Mouse (Mus musculus) liver, embryonic 12.5 days (tissue): ENCODE data around the gene Ugp2. TPM values are rescaled to one million over a fixed set of nuclear protein-coding genes. Genes with fewer than 3 reads are reported as not detected.

Source experiments
- ATAC-seq: fragments of 200-750 bp; cut with Nextera tagmentation; 2 replicates; pipeline ENCODE4 v1.8.0; 2017; ENCODE audit warnings: moderate number of reproducible peaks, mild to moderate bottlenecking, moderate library complexity
- H3K27ac ChIP-seq: fragments of 300-500 bp; sonication (generic); 2 replicates; pipeline ENCODE4 v1.5.1; 2016; ENCODE audit warnings: mild to moderate bottlenecking
- H3K27me3 ChIP-seq: fragments of 300-500 bp; sonication (generic); replicated peaks from 2 replicates; pipeline ENCODE4 v1.6.1; 2016; ENCODE audit warnings: mild to moderate bottlenecking, moderate library complexity
- H3K36me3 ChIP-seq: fragments of 300-500 bp; sonication (generic); 2 replicates; pipeline ENCODE4 v1.6.1; 2016; ENCODE audit warnings: mild to moderate bottlenecking, moderate library complexity
- H3K4me1 ChIP-seq: fragments of 300-500 bp; sonication (generic); 2 replicates; pipeline ENCODE4 v1.6.1; 2016
- H3K4me2 ChIP-seq: fragments of 300-500 bp; sonication (generic); 2 replicates; pipeline ENCODE4 v1.6.1; 2016; ENCODE audit warnings: mild to moderate bottlenecking, moderate library complexity
- H3K4me3 ChIP-seq: fragments of 300-500 bp; sonication (generic); 2 replicates; pipeline ENCODE4 v1.5.1; 2016; ENCODE audit warnings: mild to moderate bottlenecking, moderate library complexity
- H3K9ac ChIP-seq: fragments of 300-500 bp; sonication (generic); 2 replicates; pipeline ENCODE4 v1.6.1; 2016; ENCODE audit warnings: mild to moderate bottlenecking, moderate library complexity
- H3K9me3 ChIP-seq: fragments of 300-500 bp; sonication (generic); replicated peaks from 2 replicates; pipeline ENCODE4 v1.6.1; 2016; ENCODE audit warnings: mild to moderate bottlenecking, moderate library complexity
- WGBS: fragments of 180-500 bp; shearing (Covaris S2); methylation state at CpG from one replicate; pipeline ENCODE4 v1.1.7; 2016; ENCODE audit not compliant: insufficient replicate concordance; 5-methylcytosine and 5-hydroxymethylcytosine counted together
- polyA plus RNA-seq: library from polyadenylated mRNA; unstranded; fragments of >200 nt; fragmentation: Nextera tagmentation; extraction: Ambion mirVana; gene quantifications from 2 replicates; pipeline ENCODE4 v1.2.1, GENCODE M21; 2016

Ugp2 gene
- polyA plus RNA-seq, 1 experiment from 2014 or later, result 37.9 TPM

GRCm38 (mm10) chr11:21369248-21370016 is 1.6 kb downstream of the Ugp2 start:
- Histone ChIP-seq H3K27me3 (0 out of 2 replicates have a peak, but pooled peaks cover 4% of the 10 kb centered on the region), H3K27ac (no peak overlapping the region), H3K9ac (peak overlapping the region; percentile 86; the same call in 1 of the 2 replicates), H3K4me3 (peak overlapping the region; percentile 84), H3K4me1 (peaks cover 31% of the 10 kb centered on the region), H3K4me2 (peak overlapping the region; percentile 99), H3K9me3 (no peaks in the 10 kb centered on the region), H3K36me3 (no peaks in the 10 kb centered on the region)
- WGBS, result 19% methylated on average over 9 of the region's 9 CpGs
- no peak for ATAC-seq

- no peak for ATAC-seq
- H3K4me3 ChIP-seq, result peak overlapping the region; percentile 84
- H3K27ac ChIP-seq, result no peak overlapping the region
- H3K4me2 ChIP-seq, result peak overlapping the region; percentile 99
- 61% methylated on average over 7 of the region's 7 CpGs for WGBS
- no peaks in the 10 kb centered on the region for H3K9me3 ChIP-seq
- H3K4me1 ChIP-seq, result peaks cover 31% of the 10 kb centered on the region
- H3K9ac ChIP-seq, result no peak overlapping the region
- H3K36me3 ChIP-seq, result 0 out of 2 replicates have a peak, but pooled peaks cover under 1% of the 10 kb centered on the region
- 0 out of 2 replicates have a peak, but pooled peaks cover 4% of the 10 kb centered on the region for H3K27me3 ChIP-seq
Observed at GRCm38 (mm10) chr11:21368466-21368865, 2.5 kb downstream of the Ugp2 start.

GRCm38 (mm10) chr11:21363144-21363940 is 7.7 kb downstream of the Ugp2 start:
- Histone ChIP-seq H3K4me2 (no peak overlapping the region), H3K9ac (no peak overlapping the region), H3K27ac (no peak overlapping the region), H3K9me3 (no peaks in the 10 kb centered on the region), H3K36me3 (0 out of 2 replicates have a peak, but pooled peaks cover 3% of the 10 kb centered on the region), H3K27me3 (0 out of 2 replicates have a peak, but pooled peaks cover under 1% of the 10 kb centered on the region), H3K4me3 (no peak overlapping the region), H3K4me1 (peaks cover 5% of the 10 kb centered on the region; the same call in 1 of the 2 replicates)
- ATAC-seq, result no peak
- 80% methylated on average over 4 of the region's 4 CpGs for WGBS

- Histone ChIP-seq H3K27ac (no peak overlapping the region), H3K9me3 (no peaks in the 10 kb centered on the region), H3K9ac (no peak overlapping the region), H3K4me3 (no peak overlapping the region), H3K4me2 (no peak overlapping the region), H3K36me3 (peaks cover 25% of the 10 kb centered on the region), H3K4me1 (peaks cover 30% of the 10 kb centered on the region), H3K27me3 (no peaks in the 10 kb centered on the region)
- ATAC-seq, result no peak; the same call in 1 of the 2 replicates
- 68% methylated on average over 7 of the region's 7 CpGs for WGBS
Observed at GRCm38 (mm10) chr11:21351296-21351695, 19.7 kb downstream of the Ugp2 start.

- Histone ChIP-seq H3K4me3 (no peak overlapping the region), H3K9ac (no peak overlapping the region), H3K27ac (no peak overlapping the region), H3K36me3 (peaks cover 25% of the 10 kb centered on the region), H3K4me1 (peaks cover 41% of the 10 kb centered on the region), H3K9me3 (no peaks in the 10 kb centered on the region), H3K27me3 (no peaks in the 10 kb centered on the region), H3K4me2 (no peak overlapping the region)
- ATAC-seq, result no peak
- WGBS, result 53% methylated on average over 2 of the region's 2 CpGs
Observed at GRCm38 (mm10) chr11:21348890-21349289, 22.1 kb downstream of the Ugp2 start.

GRCm38 (mm10) chr11:21346020-21346419 is 25.0 kb downstream of the Ugp2 start:
- no peak overlapping the region for H3K9ac ChIP-seq
- H3K27ac ChIP-seq, result no peak overlapping the region
- no peaks in the 10 kb centered on the region for H3K27me3 ChIP-seq
- 39% methylated on average over 3 of the region's 3 CpGs for WGBS
- peaks cover 49% of the 10 kb centered on the region for H3K4me1 ChIP-seq
- H3K4me3 ChIP-seq, result no peak overlapping the region
- H3K36me3 ChIP-seq, result peaks cover 22% of the 10 kb centered on the region; the same call in 1 of the 2 replicates
- H3K9me3 ChIP-seq, result no peaks in the 10 kb centered on the region
- H3K4me2 ChIP-seq, result no peak overlapping the region
- ATAC-seq, result peak; percentile 63; the same call in 1 of the 2 replicates

- Histone ChIP-seq H3K9ac (no peak overlapping the region), H3K4me1 (peaks cover 31% of the 10 kb centered on the region), H3K4me2 (no peak overlapping the region), H3K4me3 (no peak overlapping the region), H3K27ac (no peak overlapping the region), H3K27me3 (no peaks in the 10 kb centered on the region), H3K9me3 (no peaks in the 10 kb centered on the region), H3K36me3 (peaks cover 15% of the 10 kb centered on the region; the same call in 1 of the 2 replicates)
- WGBS, result 51% methylated on average over 5 of the region's 5 CpGs
- ATAC-seq, result peak; percentile 77
Observed at GRCm38 (mm10) chr11:21343490-21343889, 27.5 kb downstream of the Ugp2 start.

- H3K36me3 ChIP-seq, result peaks cover 5% of the 10 kb centered on the region; the same call in 1 of the 2 replicates
- no peak for ATAC-seq
- H3K9me3 ChIP-seq, result no peaks in the 10 kb centered on the region
- H3K4me3 ChIP-seq, result no peak overlapping the region
- H3K4me1 ChIP-seq, result peaks cover 15% of the 10 kb centered on the region
- WGBS, result 74% methylated on average over 4 of the region's 4 CpGs
- no peaks in the 10 kb centered on the region for H3K27me3 ChIP-seq
- no peak overlapping the region for H3K27ac ChIP-seq
- no peak overlapping the region for H3K4me2 ChIP-seq
- H3K9ac ChIP-seq, result no peak overlapping the region
Observed at GRCm38 (mm10) chr11:21339088-21339487, 31.9 kb downstream of the Ugp2 start.

- Histone ChIP-seq H3K4me1 (peaks cover 2% of the 10 kb centered on the region; the same call in 1 of the 2 replicates), H3K27me3 (no peaks in the 10 kb centered on the region), H3K4me3 (no peak overlapping the region), H3K9me3 (no peaks in the 10 kb centered on the region), H3K9ac (no peak overlapping the region), H3K36me3 (peaks cover 5% of the 10 kb centered on the region; the same call in 1 of the 2 replicates), H3K27ac (no peak overlapping the region), H3K4me2 (no peak overlapping the region)
- WGBS, result 93% methylated on average over 1 of the region's 1 CpGs
- no peak for ATAC-seq
Observed at GRCm38 (mm10) chr11:21337855-21338254, 33.1 kb downstream of the Ugp2 start.

- no peak for ATAC-seq
- Histone ChIP-seq H3K4me2 (no peak overlapping the region), H3K9ac (no peak overlapping the region), H3K4me3 (no peak overlapping the region), H3K27ac (no peak overlapping the region), H3K9me3 (no peaks in the 10 kb centered on the region), H3K27me3 (no peaks in the 10 kb centered on the region), H3K36me3 (peaks cover 44% of the 10 kb centered on the region), H3K4me1 (no peaks in the 10 kb centered on the region)
- WGBS, result 83% methylated on average over 5 of the region's 5 CpGs
Observed at GRCm38 (mm10) chr11:21332639-21333295, 38.2 kb downstream of the Ugp2 start.

- H3K27me3 ChIP-seq, result no peaks in the 10 kb centered on the region
- WGBS, result 47% methylated on average over 5 of the region's 5 CpGs
- H3K27ac ChIP-seq, result no peak overlapping the region
- H3K9ac ChIP-seq, result no peak overlapping the region
- H3K4me1 ChIP-seq, result no peaks in the 10 kb centered on the region
- no peak overlapping the region for H3K4me3 ChIP-seq
- ATAC-seq, result no peak
- H3K4me2 ChIP-seq, result no peak overlapping the region
- no peaks in the 10 kb centered on the region for H3K9me3 ChIP-seq
- H3K36me3 ChIP-seq, result peaks cover 69% of the 10 kb centered on the region
Observed at GRCm38 (mm10) chr11:21328141-21328540, 42.9 kb downstream of the Ugp2 start.
